Mouse (Mus musculus): Measurements from ENCODE around the gene Dtwd1. TPM values are rescaled to one million over a fixed set of nuclear protein-coding genes. Genes with fewer than 3 reads are reported as not detected.
A peak's percentile ranks its signal among the peaks of the same experiment; 100 is the strongest.
"Not testable (repeated sequence)": the region's sequence is repeated elsewhere in the genome, so short reads cannot be mapped to it uniquely, and the experiment has no call there.

The Dtwd1 gene
- 10 to 100 TPM; 10.5 to 14.1 (median 11.6) TPM for total RNA-seq (2022)

- DNase-seq (ENCODE audit: low spot score in 2 of 2), result peak; percentile 95 to 98
These were observed at the start of gene Dtwd1, which contains the start of gene Fam227b for GRCm38 (mm10) chr2:126151855-126152571. Gene Dtwd1, plus strand, starts transcription at chr2:126152141. Gene Fam227b, minus strand, starts transcription at chr2:126152004.

DNA sequence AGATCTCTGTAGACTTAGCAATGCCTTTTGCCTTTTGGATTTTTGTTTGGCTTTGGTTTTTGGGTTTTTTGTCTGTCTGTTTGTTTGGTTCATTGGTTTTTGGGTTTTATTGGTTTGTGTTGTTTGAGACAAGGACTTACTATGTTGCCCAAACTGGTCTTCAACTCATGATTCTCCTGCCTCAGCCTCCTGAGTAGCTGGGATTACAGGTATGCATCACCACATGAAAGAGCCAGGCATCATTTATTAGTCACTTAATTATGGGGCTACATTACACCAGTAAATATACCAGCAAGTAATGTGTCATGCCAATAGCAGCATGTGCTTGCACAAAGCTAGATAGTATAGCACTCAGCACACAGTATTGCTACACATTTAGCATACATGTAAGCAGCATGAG is 4.2 kb upstream of the Dtwd1 start:
- no peak for DNase-seq (ENCODE audit: low spot score in 2 of 2)

DNA sequence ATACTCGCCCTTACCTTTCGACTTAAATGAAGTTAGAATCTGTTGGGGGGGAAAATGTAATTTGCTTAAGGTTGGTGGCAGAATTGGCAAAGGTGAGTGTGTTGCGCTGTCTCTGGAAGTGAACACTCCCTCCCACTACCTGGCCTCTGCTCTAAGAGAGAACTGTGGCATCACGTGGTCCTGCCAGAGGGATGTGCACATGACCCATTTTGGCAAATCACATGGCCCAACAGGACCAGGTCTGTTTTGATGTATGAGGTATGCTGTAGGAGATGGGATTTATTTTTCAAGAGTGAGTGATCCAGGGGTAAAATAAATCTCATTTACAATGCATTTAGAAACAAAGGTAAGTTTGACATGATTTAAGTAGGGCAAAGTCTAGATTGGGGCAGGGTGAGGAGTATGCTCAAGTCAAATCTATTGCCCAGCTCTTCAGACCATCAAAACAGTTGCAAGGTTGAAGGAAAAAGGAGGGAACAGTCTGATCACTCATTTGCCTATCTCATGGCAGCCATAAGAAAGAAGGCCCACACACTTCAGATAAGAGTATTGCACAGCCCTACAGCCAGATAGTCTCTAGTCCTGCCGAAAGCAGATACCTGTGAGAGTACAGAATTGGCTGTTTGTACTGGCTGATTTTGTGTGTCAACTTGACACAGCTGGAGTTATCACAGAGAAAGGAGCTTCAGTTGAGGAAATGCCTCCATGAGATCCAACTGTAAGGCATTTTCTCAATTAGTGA is 13.5 kb downstream of the Dtwd1 start:
- DNase-seq (ENCODE audit: low spot score in 2 of 2), result no peak

- no peak for DNase-seq (ENCODE audit: low spot score in 2 of 2)
These were observed 14.4 kb downstream of the Dtwd1 start for GRCm38 (mm10) chr2:126166335-126166734.

DNA sequence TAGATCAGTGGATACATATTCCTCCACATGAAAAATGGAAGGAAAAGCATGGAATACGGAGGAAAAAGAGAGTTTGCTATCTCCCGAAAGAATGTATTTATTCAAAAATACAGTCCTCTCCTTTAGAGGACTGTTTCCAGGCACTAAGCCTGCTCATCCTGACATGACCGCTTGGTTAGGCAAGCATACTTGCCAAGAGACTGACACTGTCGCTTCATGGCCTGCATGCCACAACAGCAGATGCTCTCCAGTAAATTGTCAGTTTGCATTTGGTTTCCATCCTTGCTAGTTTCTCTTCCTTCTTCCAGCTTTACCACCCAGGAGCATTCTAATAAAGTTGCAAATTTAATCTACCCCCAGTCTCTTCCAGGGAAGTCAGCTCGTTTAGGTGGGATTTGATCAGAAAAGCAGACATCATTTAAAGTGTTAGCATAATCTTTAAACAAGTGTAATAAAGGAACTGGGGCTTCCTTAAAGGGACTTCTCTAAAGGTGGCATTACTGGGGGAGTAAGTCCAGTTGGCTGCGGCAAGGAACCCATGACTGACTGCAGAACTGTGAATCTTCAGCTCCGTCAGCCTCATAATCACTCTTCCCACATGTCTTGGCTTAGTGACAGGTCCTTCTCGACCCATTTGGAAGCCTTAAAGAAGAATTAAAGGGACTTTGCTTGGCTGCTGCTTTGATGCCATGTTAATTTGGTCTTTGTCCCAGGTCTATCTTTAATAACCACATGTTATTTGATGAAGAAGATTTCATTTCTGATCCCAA is 15.1 kb downstream of the Dtwd1 start:
- no peak for DNase-seq (ENCODE audit: low spot score in 2 of 2)

DNA sequence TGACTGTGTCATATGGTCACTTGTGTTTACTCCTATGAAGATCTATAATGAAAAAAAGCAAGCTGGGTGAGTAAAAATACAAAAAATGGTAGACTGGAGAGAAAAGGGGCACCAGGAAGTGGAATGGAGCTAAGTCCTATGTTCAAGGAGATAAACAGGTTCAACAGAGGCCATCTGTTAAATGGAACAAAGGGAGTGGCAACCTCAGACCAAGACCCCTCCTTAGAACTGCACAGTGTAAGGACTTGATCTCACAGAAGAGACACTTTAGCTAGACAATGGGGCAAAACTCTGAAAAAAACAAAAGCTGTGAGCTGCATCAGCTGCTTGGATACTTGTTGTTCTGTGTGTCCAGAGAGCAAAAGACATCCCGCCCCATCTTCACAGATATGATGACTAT is 19.5 kb downstream of the Dtwd1 start:
- DNase-seq (ENCODE audit: low spot score in 2 of 2), result no peak

- DNase-seq (ENCODE audit: low spot score in 2 of 2), result no peak
These were observed 39.4 kb downstream of the Dtwd1 start for GRCm38 (mm10) chr2:126191306-126191705.

DNA sequence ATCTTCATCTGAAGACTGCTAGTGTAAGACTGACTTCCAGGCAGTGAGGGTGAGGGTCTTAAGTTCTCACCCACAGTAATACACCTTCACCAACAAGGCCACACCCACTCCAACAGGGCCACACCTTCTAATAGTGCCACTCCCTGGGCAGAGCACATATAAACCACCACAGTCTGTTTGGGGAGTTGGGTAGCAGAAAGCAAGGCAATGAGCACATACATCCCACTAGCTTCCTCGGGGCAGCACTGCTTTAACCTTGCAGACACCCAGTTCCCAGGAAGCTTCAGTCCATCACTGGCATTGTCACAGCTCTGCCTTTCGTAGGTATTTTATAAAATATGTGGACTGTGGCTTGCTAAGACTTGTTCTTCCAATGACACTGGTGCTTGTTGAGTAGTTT is 40.2 kb downstream of the Dtwd1 start:
- DNase-seq (ENCODE audit: low spot score in 2 of 2), result no peak

- DNase-seq (ENCODE audit: low spot score in 2 of 2), result no peak
These were observed 43.9 kb downstream of the Dtwd1 start for GRCm38 (mm10) chr2:126195631-126196356.

GRCm38 (mm10) chr2:126198971-126199370 is 47.0 kb downstream of the Dtwd1 start:
- no peak for DNase-seq (ENCODE audit: low spot score in 2 of 2)

DNA sequence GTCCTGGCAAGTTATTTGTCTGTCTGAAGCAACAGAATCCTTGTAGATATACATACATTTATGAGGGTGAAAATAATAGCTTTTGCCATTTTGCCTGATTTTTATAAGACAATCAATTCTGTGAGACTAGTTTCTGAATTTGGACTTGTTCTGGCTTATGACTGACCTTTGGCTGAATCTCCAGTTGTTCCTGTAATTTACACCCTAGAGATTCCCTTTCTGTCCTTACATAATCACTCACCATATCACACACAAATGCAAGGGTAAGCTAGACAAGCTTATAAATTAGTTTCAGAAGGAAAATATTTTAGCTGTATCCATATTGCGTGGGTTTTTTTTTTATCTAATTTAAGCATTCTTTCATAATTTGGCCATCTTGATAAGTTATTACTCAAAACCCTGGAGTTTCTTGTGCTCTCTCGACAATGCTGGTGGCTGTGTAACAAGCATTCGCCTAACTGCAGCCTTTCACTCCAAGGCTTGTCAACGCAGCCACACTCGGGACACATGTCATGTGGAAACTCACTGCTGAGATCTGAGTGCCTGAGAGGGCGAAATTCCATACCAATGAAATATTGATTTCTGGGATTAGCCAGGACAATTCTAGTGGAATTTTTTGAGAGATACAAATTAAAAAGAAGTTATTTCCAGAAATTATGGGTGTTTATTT is 59.2 kb downstream of the Dtwd1 start:
- DNase-seq (ENCODE audit: low spot score in 2 of 2), result no peak

- DNase-seq (ENCODE audit: low spot score in 2 of 2), result not testable (repeated sequence)
These were observed 62.9 kb downstream of the Dtwd1 start, which contains the start of gene Gm17555 for GRCm38 (mm10) chr2:126214800-126215199. Gene Gm17555, plus strand, starts transcription at chr2:126215100.

Other genes starting within 250 kb of the Dtwd1 start
- under 1 TPM; 0.41 to 0.88 (median 0.73) TPM for gene Fgf7, start 117.5 kb upstream of the Dtwd1 start, total RNA-seq (2022)
- not detected for gene Fam227b, start 137 bp upstream of the Dtwd1 start, total RNA-seq (2022)
- not detected for gene Gm17555, start 63.0 kb downstream of the Dtwd1 start, total RNA-seq (2022)